8 mouse cellular contexts compared by ENCODE assay signal in the genomic region with DNA sequence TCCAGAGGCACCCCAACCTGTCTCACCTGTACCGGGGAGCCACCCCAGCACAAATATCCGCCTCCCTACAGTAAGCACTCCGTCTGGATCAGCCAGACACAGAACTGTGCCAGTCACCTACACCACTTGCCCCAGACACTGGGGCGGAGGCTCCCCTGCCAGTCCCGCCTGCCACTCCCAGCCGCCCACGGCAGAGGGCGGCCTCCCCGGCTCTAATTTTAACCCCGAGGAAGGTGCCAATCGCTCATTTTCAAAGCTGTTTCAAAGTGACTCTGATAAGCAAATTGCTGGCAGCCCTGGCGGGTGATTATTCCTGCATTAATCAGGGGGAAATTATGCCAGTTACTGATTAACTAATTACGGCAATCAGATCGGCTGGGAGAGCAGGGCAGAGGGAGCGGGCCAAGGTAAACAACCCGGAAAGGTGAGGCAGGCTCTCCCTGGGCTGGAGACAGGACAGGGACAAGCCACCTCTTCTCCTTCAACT. TPM values are rescaled to one million over a fixed set of nuclear protein-coding genes. Genes with fewer than 3 reads are reported as not detected.
DNase-seq lines count a peak whose midpoint lies in the region; ATAC-seq and TF ChIP-seq lines count a peak whose summit lies in the region.

No protein-coding gene starts in this region.

- peak overlapping the region; percentile 41 for H3K4me2 ChIP-seq in intestine, postnatal 0 days (replicated peaks; ENCODE audit: low read depth)
- peak overlapping the region; percentile 23; the same call in 1 of the 2 replicates for H3K4me2 ChIP-seq in stomach, embryonic 15.5 days

- peak; percentile 79 for ATAC-seq in intestine, postnatal 0 days
- peak; percentile 85 for ATAC-seq in stomach, embryonic 15.5 days (ENCODE audit: insufficient read depth, low FRiP score, low read depth)

- WGBS in intestine, postnatal 0 days = 15% methylated on average over 16 of the region's 16 CpGs
- WGBS in liver, adult 2 months = 14% methylated on average over 16 of the region's 16 CpGs
- WGBS in stomach, embryonic 15.5 days = 25% methylated on average over 16 of the region's 16 CpGs

- H3K4me3 ChIP-seq in intestine, postnatal 0 days (ENCODE audit: low read depth, low read length) = no peak overlapping the region
- H3K4me3 ChIP-seq in liver, adult 2 months (ENCODE audit: insufficient read depth, low read depth, low read length) = peak overlapping the region; percentile 9; the same call in 1 of the 2 replicates
- no peak overlapping the region for H3K4me3 ChIP-seq in stomach, embryonic 15.5 days (replicated peaks)

- no peaks in the 10 kb centered on the region for H3K79me2 ChIP-seq in liver, adult 2 months (ENCODE audit: control insufficient read depth, insufficient read depth, low read length)

- DNase-seq in ovary, postnatal 36 days (ENCODE audit: low spot score) = peak; percentile 60
- DNase-seq in ovary, postnatal 10 days (ENCODE audit: low spot score) = no peak
- peak; percentile 82 for DNase-seq in brain, embryonic 14.5 days (ENCODE audit: low read depth)
- DNase-seq in gonadal fat pad, adult 2 months (ENCODE audit: low read depth) = peak; percentile 55
- peak; percentile 93 for DNase-seq in liver, adult 2 months (ENCODE audit: extremely low read depth, low read depth, low spot score)
- no peak for DNase-seq in embryo, embryonic 11 days

- no peak overlapping the region for H3K27ac ChIP-seq in intestine, postnatal 0 days (ENCODE audit: low read depth, low read length)
- no peak overlapping the region for H3K27ac ChIP-seq in liver, adult 2 months (replicated peaks; ENCODE audit: insufficient read depth, low read depth, low read length)
- peak overlapping the region; percentile 55; the same call in 1 of the 2 replicates for H3K27ac ChIP-seq in stomach, embryonic 15.5 days

- no peaks in the 10 kb centered on the region for H3K36me3 ChIP-seq in intestine, postnatal 0 days (ENCODE audit: control insufficient read depth, insufficient read depth)
- H3K36me3 ChIP-seq in liver, adult 2 months (ENCODE audit: control insufficient read depth, insufficient read depth, low read length) = no peaks in the 10 kb centered on the region
- H3K36me3 ChIP-seq in stomach, embryonic 15.5 days = no peaks in the 10 kb centered on the region

- TF ChIP-seq POLR2A in brain, embryonic 14.5 days (IDR thresholded peaks at IDR 0.05; ENCODE audit: borderline replicate concordance, extremely low read depth, insufficient read depth, insufficient read length, poor library complexity, severe bottlenecking) = no peak
- no peak for TF ChIP-seq POLR2A in liver, adult 2 months (IDR thresholded peaks at IDR 0.05; ENCODE audit: extremely low read depth, insufficient read depth, low read length)

- H3K4me1 ChIP-seq in intestine, postnatal 0 days (replicated peaks; ENCODE audit: control insufficient read depth, insufficient read depth, low read length) = no peaks in the 10 kb centered on the region
- H3K4me1 ChIP-seq in liver, adult 2 months (ENCODE audit: control insufficient read depth, insufficient read depth, low read length) = no peaks in the 10 kb centered on the region
- peaks cover 7% of the 10 kb centered on the region; the same call in 1 of the 2 replicates for H3K4me1 ChIP-seq in stomach, embryonic 15.5 days

- peak; percentile 27; the same call in 1 of the 2 replicates for TF ChIP-seq CTCF in brain, embryonic 14.5 days (IDR thresholded peaks at IDR 0.05; ENCODE audit: borderline replicate concordance, extremely low read depth, insufficient read depth, insufficient read length)
- peak; percentile 57 for TF ChIP-seq CTCF in intestine, postnatal 0 days (IDR thresholded peaks at IDR 0.05; ENCODE audit: low read depth)
- peak; percentile 35; the same call in 1 of the 2 replicates for TF ChIP-seq CTCF in liver, adult 2 months (IDR thresholded peaks at IDR 0.05; ENCODE audit: low read depth, low read length)

- H3K9me3 ChIP-seq in intestine, postnatal 0 days (ENCODE audit: control insufficient read depth) = no peaks in the 10 kb centered on the region
- no peaks in the 10 kb centered on the region for H3K9me3 ChIP-seq in stomach, embryonic 15.5 days

- H3K9ac ChIP-seq in intestine, postnatal 0 days (ENCODE audit: low read depth, low read length) = no peak overlapping the region
- H3K9ac ChIP-seq in liver, adult 2 months (ENCODE audit: low read depth, low read length) = no peak overlapping the region
- H3K9ac ChIP-seq in stomach, embryonic 15.5 days = no peak overlapping the region

- no peaks in the 10 kb centered on the region for H3K27me3 ChIP-seq in intestine, postnatal 0 days (replicated peaks; ENCODE audit: control insufficient read depth, insufficient read depth, low read length)
- no peaks in the 10 kb centered on the region for H3K27me3 ChIP-seq in liver, adult 2 months (ENCODE audit: control insufficient read depth, insufficient read depth, low read length)
- H3K27me3 ChIP-seq in stomach, embryonic 15.5 days (replicated peaks) = no peaks in the 10 kb centered on the region; the same call in 1 of the 2 replicates

RNA-seq across cellular contexts. Expression of a gene that starts 41.1 kb away (rescaled TPM):
- 38.1 and 58.9 TPM in 2 replicates for polyA plus RNA-seq in brain, embryonic 14.5 days (2012; rRNA removed)
- polyA plus RNA-seq in gonadal fat pad, adult 2 months (2012; rRNA removed) = 1.3 and 1.7 TPM in 2 replicates
- 0.63 and 0.73 TPM in 2 replicates for polyA plus RNA-seq in intestine, postnatal 0 days (2015; fragmentation: Nextera tagmentation; extraction: Ambion mirVana)
- under 0.01 and 0.09 TPM in 2 replicates for total RNA-seq in liver, adult 2 months (2014; rRNA removed)
- 0.37 and 0.64 TPM in 2 replicates for polyA plus RNA-seq in liver, adult 2 months (2012; rRNA removed)
- polyA plus RNA-seq in stomach, embryonic 15.5 days (2015; fragmentation: Nextera tagmentation; extraction: Ambion mirVana) = 3.6 and 3.9 TPM in 2 replicates

Comparison
In these comparisons a context has a peak if more than half of its experiments do, and no peak if none do; other contexts are left out.
1. DNase-seq: peak in ovary, postnatal 36 days (single experiment), brain, embryonic 14.5 days (single experiment), gonadal fat pad, adult 2 months (single experiment) and liver, adult 2 months (single experiment); none in ovary, postnatal 10 days (single experiment) and embryo, embryonic 11 days (single experiment).
2. Peak in every context shown above with its lines, with median percentiles within 50 percentile points of each other: CTCF ChIP-seq.